Mouse (Mus musculus) ES-E14 (cell line): Measurements from ENCODE around the gene Arpc4. TPM values are rescaled to one million over a fixed set of nuclear protein-coding genes. Genes with fewer than 3 reads are reported as not detected.

Experiments
- DNase-seq: peaks from one replicate; pipeline ENCODE4 v3.0.0-alpha.2; 2013; ENCODE audit warnings: low read depth, low spot score
- H3K27ac ChIP-seq: 2 replicates; pipeline ENCODE4 v1.5.1; 2012; ENCODE audit warnings: low read depth, mild to moderate bottlenecking, low read length, moderate library complexity, mixed read lengths; ENCODE audit not compliant: poor library complexity, insufficient read depth, severe bottlenecking
- H3K36me3 ChIP-seq: 2 replicates; pipeline ENCODE4 v1.6.1; 2012; ENCODE audit warnings: mild to moderate bottlenecking, low read length, moderate library complexity, mixed read lengths; ENCODE audit not compliant: control insufficient read depth, poor library complexity, insufficient read depth, severe bottlenecking
- H3K4me1 ChIP-seq, 2 experiments: fragments of 150-350 bp in 1 of 2; sonication (generic) in 1 of 2; 2 replicates each; pipeline ENCODE4 v1.6.1; 2012; ENCODE audit warnings: low read length in 2 of 2, mild to moderate bottlenecking in 1 of 2, mixed read lengths in 1 of 2; ENCODE audit not compliant: control insufficient read depth in 2 of 2, insufficient read depth in 2 of 2, poor library complexity in 1 of 2
- H3K4me3 ChIP-seq, 2 experiments: fragments of 150-350 bp in 1 of 2; sonication (generic) in 1 of 2; 2 replicates each; pipeline ENCODE4 v1.5.1; 2012; ENCODE audit warnings: low read length in 2 of 2, low read depth in 1 of 2, mild to moderate bottlenecking in 1 of 2, mixed read lengths in 1 of 2; ENCODE audit not compliant: insufficient read depth in 1 of 2, poor library complexity in 1 of 2, severe bottlenecking in 1 of 2
- H3K9ac ChIP-seq: 2 replicates; pipeline ENCODE4 v1.6.1; 2012; ENCODE audit warnings: low read depth, mild to moderate bottlenecking, low read length, mixed read lengths; ENCODE audit not compliant: poor library complexity, insufficient read depth, severe bottlenecking
- H3K9me3 ChIP-seq: fragments of 150-350 bp; sonication (generic); 2 replicates; pipeline ENCODE4 v1.6.1; 2012; ENCODE audit warnings: low read depth, mild to moderate bottlenecking, low read length; ENCODE audit not compliant: control insufficient read depth, insufficient read depth
- CHD2 ChIP-seq: IDR thresholded peaks from 2 replicates; pipeline ENCODE4 v1.6.1; 2014; ENCODE audit warnings: mild to moderate bottlenecking, low read depth, low read length, inconsistent platforms
- HCFC1 ChIP-seq: IDR thresholded peaks from 2 replicates; pipeline ENCODE4 v1.6.1; 2012; ENCODE audit warnings: low read length, inconsistent platforms, borderline replicate concordance; ENCODE audit not compliant: insufficient read depth
- MAFK ChIP-seq: IDR thresholded peaks from 2 replicates; pipeline ENCODE4 v1.6.1; 2014; ENCODE audit warnings: mild to moderate bottlenecking, low read depth, low read length, inconsistent platforms; ENCODE audit not compliant: insufficient read depth
- ZC3H11A ChIP-seq: IDR thresholded peaks from 2 replicates; pipeline ENCODE4 v1.6.1; 2012; ENCODE audit warnings: low read depth, mild to moderate bottlenecking, inconsistent platforms, low read length, borderline replicate concordance
- ZNF384 ChIP-seq: IDR thresholded peaks from 2 replicates; pipeline ENCODE4 v1.6.1; 2012; ENCODE audit warnings: low read depth, low read length, inconsistent platforms
- in situ Hi-C, 2 experiments: fragments of 600-800 bp; cut with MboI; formaldehyde crosslinking; loops; one replicate each; pipeline ENCODE4 v1.15.1; 2025; ENCODE audit warnings: low sequenced_read_pairs in 2 of 2, inconsistent platforms in 1 of 2; ENCODE audit not compliant: unreplicated experiment in 2 of 2
- total RNA-seq: library from RNA; depleted of rRNA; stranded (reverse); fragments of 300-350 nt; gene quantifications from 2 replicates; pipeline ENCODE4 v1.2.3, GENCODE M21; 2012

The Arpc4 gene
- total RNA-seq, 1 experiment = 217 TPM

GRCm38 (mm10) chr6:113350538-113350937, 27.4 kb upstream of the Arpc4 start:
- Histone ChIP-seq H3K4me1 (peaks cover 5 to 8% of the 10 kb centered on the region in 2 experiments), H3K9ac (no peak overlapping the region), H3K9me3 (no peaks in the 10 kb centered on the region), H3K36me3 (no peaks in the 10 kb centered on the region), H3K27ac (peak overlapping the region; percentile 71; the same call in 1 of the 2 replicates), H3K4me3 (no peak overlapping the region)
- DNase-seq = no peak
- in situ Hi-C loops = no loop called here
- TF ChIP-seq MAFK = no peak
- no peak for TF ChIP-seq ZC3H11A
- no peak for TF ChIP-seq ZNF384
- no peak for TF ChIP-seq CHD2
- no peak for TF ChIP-seq HCFC1

GRCm38 (mm10) chr6:113351161-113351560, 26.8 kb upstream of the Arpc4 start:
- no peak overlapping the region for H3K4me3 ChIP-seq
- H3K9me3 ChIP-seq = no peaks in the 10 kb centered on the region
- H3K4me1 ChIP-seq = peaks cover 5 to 8% of the 10 kb centered on the region in 2 experiments
- H3K27ac ChIP-seq = peak overlapping the region; percentile 13; the same call in 1 of the 2 replicates
- TF ChIP-seq ZC3H11A = no peak
- TF ChIP-seq CHD2 = no peak
- TF ChIP-seq ZNF384 = no peak
- no peak for TF ChIP-seq HCFC1
- TF ChIP-seq MAFK = no peak
- no peak overlapping the region for H3K9ac ChIP-seq
- in situ Hi-C loops = no loop called here
- DNase-seq = no peak
- no peaks in the 10 kb centered on the region for H3K36me3 ChIP-seq

GRCm38 (mm10) chr6:113351653-113352052, 26.3 kb upstream of the Arpc4 start:
- H3K9me3 ChIP-seq = no peaks in the 10 kb centered on the region
- no peak overlapping the region for H3K9ac ChIP-seq
- H3K4me3 ChIP-seq = no peak overlapping the region
- H3K4me1 ChIP-seq = peaks cover 5 to 8% of the 10 kb centered on the region in 2 experiments
- no peaks in the 10 kb centered on the region for H3K36me3 ChIP-seq
- in situ Hi-C loops = no loop called here
- DNase-seq = no peak
- TF ChIP-seq MAFK = no peak
- TF ChIP-seq ZC3H11A = no peak
- no peak for TF ChIP-seq CHD2
- no peak for TF ChIP-seq ZNF384
- no peak for TF ChIP-seq HCFC1
- H3K27ac ChIP-seq = peak overlapping the region; percentile 13; the same call in 1 of the 2 replicates

GRCm38 (mm10) chr6:113352820-113353219, 25.1 kb upstream of the Arpc4 start:
- TF ChIP-seq MAFK (no peak), HCFC1 (no peak), ZC3H11A (no peak), ZNF384 (no peak), CHD2 (no peak)
- Histone ChIP-seq H3K27ac (no peak overlapping the region), H3K36me3 (no peaks in the 10 kb centered on the region), H3K9ac (no peak overlapping the region), H3K4me3 (no peak overlapping the region), H3K9me3 (no peaks in the 10 kb centered on the region), H3K4me1 (peaks cover 5 to 8% of the 10 kb centered on the region in 2 experiments)
- DNase-seq = no peak
- in situ Hi-C loops = no loop called here

- TF ChIP-seq HCFC1 (no peak), CHD2 (no peak), ZNF384 (no peak), ZC3H11A (no peak), MAFK (no peak)
- H3K36me3 ChIP-seq = no peaks in the 10 kb centered on the region
- in situ Hi-C loops = no loop called here
- DNase-seq = no peak
- H3K9me3 ChIP-seq = no peaks in the 10 kb centered on the region
- no peak overlapping the region for H3K9ac ChIP-seq
- H3K4me1 ChIP-seq = peaks cover 5 to 8% of the 10 kb centered on the region in 2 experiments
- no peak overlapping the region for H3K4me3 ChIP-seq
- no peak overlapping the region for H3K27ac ChIP-seq
These were observed 24.2 kb upstream of the Arpc4 start for GRCm38 (mm10) chr6:113353696-113354095.
